Mouse (Mus musculus) layer of hippocampus, postnatal 14 days (tissue): ENCODE data around the gene Bmp3. TPM values are rescaled to one million over a fixed set of nuclear protein-coding genes. Genes with fewer than 3 reads are reported as not detected.

ENCODE experiments used
- DNase-seq, 2 experiments: peaks; one replicate each; pipeline ENCODE4 v3.0.0; 2021 to 2022; ENCODE audit warnings: low spot score in 2 of 2, mixed read lengths in 1 of 2
- long read RNA-seq, 2 experiments: library from polyadenylated mRNA; stranded (forward); transcript quantifications; one replicate each; pipeline ENCODE4 v2.0.0; 2021
- total RNA-seq, 2 experiments: library from RNA; stranded (reverse); gene quantifications; 2 replicates each; pipeline ENCODE4 v1.2.3; 2021

The Bmp3 gene
- 1 to 10 TPM; 3.5 to 3.9 TPM for total RNA-seq
- long read RNA-seq, experiment 1, full-length matches to known transcripts: 1 of 2 reads
- long read RNA-seq, experiment 1, partial matches to known transcripts: 0 of 2 reads
- long read RNA-seq, experiment 1, other reads (novel, unspliced or antisense): 1 of 2 reads
- long read RNA-seq, experiment 2, partial matches to known transcripts: 0 of 2 reads
- long read RNA-seq, experiment 2, other reads (novel, unspliced or antisense): 2 of 2 reads

GRCm38 (mm10) chr5:98854264-98854626 is at the start of gene Bmp3:
Gene Bmp3 (plus strand): TSS chr5:98854415.
- DNase-seq: peak in 1 of 2 experiments; percentile 20

GRCm38 (mm10) chr5:98804761-98805160 is 49.5 kb upstream of the Bmp3 start:
- no peak for DNase-seq

- DNase-seq: no peak
These were observed 47.7 kb upstream of the Bmp3 start for GRCm38 (mm10) chr5:98806492-98806891.

GRCm38 (mm10) chr5:98807022-98807421 is 47.2 kb upstream of the Bmp3 start:
- no peak for DNase-seq

GRCm38 (mm10) chr5:98807953-98808352 is 46.3 kb upstream of the Bmp3 start:
- no peak for DNase-seq

GRCm38 (mm10) chr5:98812380-98812779 is 41.8 kb upstream of the Bmp3 start:
- DNase-seq: no peak

GRCm38 (mm10) chr5:98815269-98815668 is 38.9 kb upstream of the Bmp3 start:
- no peak for DNase-seq

- no peak for DNase-seq
These were observed 20.5 kb upstream of the Bmp3 start for GRCm38 (mm10) chr5:98833760-98834159.

GRCm38 (mm10) chr5:98834300-98834699 is 19.9 kb upstream of the Bmp3 start:
- no peak for DNase-seq

GRCm38 (mm10) chr5:98842600-98843310 is 11.5 kb upstream of the Bmp3 start:
- DNase-seq: no peak

- no peak for DNase-seq
These were observed 9.6 kb upstream of the Bmp3 start for GRCm38 (mm10) chr5:98844664-98845063.

- peak; percentile 10 to 17 for DNase-seq
These were observed 681 bp downstream of the Bmp3 start for GRCm38 (mm10) chr5:98854627-98855564.

GRCm38 (mm10) chr5:98855741-98856140 is 1.5 kb downstream of the Bmp3 start:
- DNase-seq: no peak

- DNase-seq: no peak
These were observed 2.1 kb downstream of the Bmp3 start for GRCm38 (mm10) chr5:98856356-98856755.

GRCm38 (mm10) chr5:98863891-98864290 is 9.7 kb downstream of the Bmp3 start:
- peak in 1 of 2 experiments; percentile 40 for DNase-seq

GRCm38 (mm10) chr5:98865146-98865545 is 10.9 kb downstream of the Bmp3 start:
- no peak for DNase-seq

- DNase-seq: no peak
These were observed 21.8 kb downstream of the Bmp3 start for GRCm38 (mm10) chr5:98876056-98876455.

- peak; percentile 42 to 65 for DNase-seq
These were observed 24.7 kb downstream of the Bmp3 start for GRCm38 (mm10) chr5:98878891-98879290.

GRCm38 (mm10) chr5:98882096-98882495 is 27.9 kb downstream of the Bmp3 start:
- DNase-seq: no peak

- DNase-seq: no peak
These were observed 36.4 kb downstream of the Bmp3 start for GRCm38 (mm10) chr5:98890544-98891050.

GRCm38 (mm10) chr5:98894281-98894680 is 40.1 kb downstream of the Bmp3 start:
- peak in 1 of 2 experiments; percentile 10 for DNase-seq
